Mouse (Mus musculus): ENCODE results near the gene Gm47841.

DNA sequence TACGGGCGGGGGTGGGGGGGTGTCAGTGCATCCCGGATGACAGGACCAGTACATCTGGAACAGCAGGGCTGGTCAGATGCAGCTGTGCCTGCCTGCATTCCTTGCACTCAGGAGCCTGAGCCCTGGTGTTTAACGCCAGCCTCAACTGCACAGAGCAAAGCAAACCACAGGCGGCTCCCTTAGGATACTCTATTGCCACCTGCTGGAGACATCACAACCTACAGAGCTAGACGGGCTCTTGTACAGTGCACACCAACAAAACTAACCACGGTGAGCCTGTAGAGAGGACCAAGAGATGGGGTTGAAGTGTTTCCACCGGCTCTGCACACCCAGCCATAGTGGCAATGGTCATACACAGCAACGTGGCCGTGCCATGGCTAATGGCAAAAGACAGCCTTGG lies 9.0 kb upstream of the Gm47841 start:
- TF ChIP-seq JUND (conservative IDR thresholded peaks at IDR 0.05; ENCODE audit: low read depth, low read length) = no peak
- TF ChIP-seq CHD2 (IDR thresholded peaks at IDR 0.05; ENCODE audit: low read length) = no peak
- TF ChIP-seq HCFC1 (IDR thresholded peaks at IDR 0.05; ENCODE audit: low read depth, low read length) = no peak
- TF ChIP-seq ZKSCAN1 (IDR thresholded peaks at IDR 0.05; ENCODE audit: borderline replicate concordance, low read depth, low read length) = no peak
- no peak for TF ChIP-seq ELF1 (IDR thresholded peaks at IDR 0.05; ENCODE audit: low read depth, low read length)
- TF ChIP-seq POLR2A (IDR thresholded peaks at IDR 0.05; ENCODE audit: low read depth, low read length) = no peak
- TF ChIP-seq JUN (IDR thresholded peaks at IDR 0.05; ENCODE audit: insufficient read depth, low read depth, low read length) = no peak
- TF ChIP-seq CTCF (conservative IDR thresholded peaks at IDR 0.05 in 1 of 2, IDR thresholded peaks at IDR 0.05 in 1 of 2; ENCODE audit: low read depth in 2 of 2, low read length in 2 of 2) = peak; percentile 46 to 78; a peak in 3 of 4 replicates
- TF ChIP-seq EP300 (IDR thresholded peaks at IDR 0.05; ENCODE audit: low read length) = no peak
- no peak for TF ChIP-seq GABPA (IDR thresholded peaks at IDR 0.05; ENCODE audit: insufficient replicate concordance, low read depth, low read length)
- no peak for TF ChIP-seq MAFK (IDR thresholded peaks at IDR 0.05; ENCODE audit: insufficient replicate concordance, low read length)
- no peak for TF ChIP-seq TCF12 (IDR thresholded peaks at IDR 0.05; ENCODE audit: low read depth, low read length)

All from CH12.LX (cell line).